Mouse (Mus musculus) midbrain, embryonic 15.5 days (tissue): ENCODE measurements around the gene Cpne5. TPM values are rescaled to one million over a fixed set of nuclear protein-coding genes. Genes with fewer than 3 reads are reported as not detected.
"Not testable (repeated sequence)": the region's sequence is repeated elsewhere in the genome, so short reads cannot be mapped to it uniquely, and the experiment has no call there.

Experiments
- ATAC-seq: fragments of 200-750 bp; cut with Nextera tagmentation; replicated peaks from 2 replicates; pipeline ENCODE4 v1.8.0; 2017; ENCODE audit warnings: moderate TSS enrichment
- H3K27ac ChIP-seq: fragments of 300-500 bp; sonication (generic); 2 replicates; pipeline ENCODE4 v1.5.1; 2015; ENCODE audit warnings: mild to moderate bottlenecking, inconsistent platforms
- H3K27me3 ChIP-seq: fragments of 300-500 bp; sonication (generic); replicated peaks from 2 replicates; pipeline ENCODE4 v1.6.1; 2015; ENCODE audit warnings: inconsistent platforms
- H3K36me3 ChIP-seq: fragments of 300-500 bp; sonication (generic); replicated peaks from 2 replicates; pipeline ENCODE4 v1.6.1; 2015; ENCODE audit warnings: inconsistent platforms
- H3K4me1 ChIP-seq: fragments of 300-500 bp; sonication (generic); 2 replicates; pipeline ENCODE4 v1.6.1; 2015; ENCODE audit warnings: inconsistent platforms
- H3K4me2 ChIP-seq: fragments of 300-500 bp; sonication (generic); 2 replicates; pipeline ENCODE4 v1.6.1; 2015; ENCODE audit warnings: inconsistent platforms, mild to moderate bottlenecking, moderate library complexity
- H3K4me3 ChIP-seq: fragments of 300-500 bp; sonication (generic); 2 replicates; pipeline ENCODE4 v1.5.1; 2015; ENCODE audit warnings: mild to moderate bottlenecking, inconsistent platforms
- H3K9ac ChIP-seq: fragments of 300-500 bp; sonication (generic); 2 replicates; pipeline ENCODE4 v1.6.1; 2015; ENCODE audit warnings: mild to moderate bottlenecking, inconsistent platforms
- H3K9me3 ChIP-seq: fragments of 300-500 bp; sonication (generic); 2 replicates; pipeline ENCODE4 v1.6.1; 2016; ENCODE audit warnings: inconsistent platforms
- WGBS: fragments of 180-500 bp; shearing (Covaris S2); methylation state at CpG from one replicate; pipeline ENCODE4 v1.1.7; 2015; ENCODE audit warnings: mixed read lengths; 5-methylcytosine and 5-hydroxymethylcytosine counted together
- polyA plus RNA-seq: library from polyadenylated mRNA; unstranded; fragments of >200 nt; fragmentation: Nextera tagmentation; extraction: Ambion mirVana; gene quantifications from 2 replicates; pipeline ENCODE4 v1.2.1, GENCODE M21; 2015

Cpne5 gene
- polyA plus RNA-seq, 1 experiment from 2014 or later, result 41.3 TPM

DNA sequence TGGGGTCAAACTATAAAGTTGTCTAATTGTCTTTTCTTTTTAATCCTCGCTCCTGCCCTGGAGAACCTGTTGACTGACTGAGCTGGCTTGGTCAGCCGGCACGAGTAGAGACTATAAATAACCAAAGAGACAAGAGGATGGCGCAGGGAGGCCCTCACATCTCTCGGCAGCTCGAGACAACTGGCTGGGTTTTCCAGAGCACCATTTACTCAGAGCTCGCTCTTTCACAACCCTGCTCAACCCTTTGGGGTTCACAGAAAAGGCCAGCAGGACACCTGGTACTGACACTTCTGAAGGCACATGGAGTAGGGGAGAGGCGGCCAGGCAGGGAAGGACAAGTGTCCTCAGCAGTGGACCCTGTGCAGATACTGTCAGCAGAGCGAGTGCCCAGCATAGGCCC lies 15.7 kb upstream of the Cpne5 start:
- Histone ChIP-seq H3K4me1 (peaks cover 15% of the 10 kb centered on the region), H3K9me3 (no peaks in the 10 kb centered on the region), H3K4me2 (no peak overlapping the region), H3K27me3 (no peaks in the 10 kb centered on the region), H3K36me3 (peaks cover 9% of the 10 kb centered on the region; the same call in 1 of the 2 replicates), H3K27ac (no peak overlapping the region), H3K4me3 (no peak overlapping the region), H3K9ac (no peak overlapping the region)
- 86% methylated on average over 9 of the region's 9 CpGs for WGBS
- ATAC-seq, result no peak

- Histone ChIP-seq H3K36me3 (peaks cover 9% of the 10 kb centered on the region; the same call in 1 of the 2 replicates), H3K27me3 (no peaks in the 10 kb centered on the region), H3K4me3 (no peak overlapping the region), H3K4me2 (no peak overlapping the region), H3K4me1 (peaks cover 15% of the 10 kb centered on the region), H3K9me3 (no peaks in the 10 kb centered on the region), H3K9ac (no peak overlapping the region), H3K27ac (no peak overlapping the region)
- 91% methylated on average over 2 of the region's 2 CpGs for WGBS
- no peak for ATAC-seq
These were observed 15.3 kb upstream of the Cpne5 start for GRCm38 (mm10) chr17:29253236-29253635.

DNA sequence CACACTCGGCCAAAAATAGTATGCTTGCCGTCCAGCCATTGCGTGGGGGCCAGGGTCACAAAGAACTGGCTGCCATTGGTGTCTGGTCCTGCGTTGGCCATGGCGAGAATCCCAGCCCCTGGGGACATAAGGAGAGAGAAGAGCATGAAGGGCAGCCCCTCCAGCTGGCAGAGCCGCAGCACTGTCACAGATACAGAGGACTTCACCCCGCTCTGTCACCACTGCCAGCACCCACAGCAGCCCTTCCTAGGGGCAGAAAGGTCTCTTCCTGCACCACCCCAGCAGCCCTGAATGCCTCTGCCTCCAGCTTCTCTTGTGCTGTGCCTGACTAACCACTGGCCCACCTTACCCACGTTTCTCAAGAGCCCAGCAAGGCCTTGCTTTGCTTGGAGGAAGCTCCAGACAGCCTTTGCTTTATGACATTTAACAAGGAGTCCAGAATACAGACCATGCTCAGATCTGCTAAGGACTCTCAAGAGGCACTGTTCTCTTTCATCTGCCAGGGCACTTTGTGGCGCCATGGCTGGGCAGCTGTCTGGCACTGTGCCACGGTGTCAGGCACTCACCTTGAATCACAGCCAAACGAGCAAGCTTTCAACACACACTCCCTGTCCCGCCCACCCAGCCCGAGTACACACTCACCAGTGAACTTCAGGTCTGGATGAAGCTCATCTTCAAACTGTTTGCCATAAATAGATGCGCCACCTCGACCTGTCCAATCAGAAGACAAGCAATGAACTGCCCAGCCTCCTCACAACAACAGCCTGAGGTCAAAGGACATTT lies 13.8 kb upstream of the Cpne5 start:
- Histone ChIP-seq H3K27ac (no peak overlapping the region), H3K9me3 (no peaks in the 10 kb centered on the region), H3K4me2 (no peak overlapping the region), H3K4me3 (no peak overlapping the region), H3K4me1 (peaks cover 15% of the 10 kb centered on the region), H3K27me3 (no peaks in the 10 kb centered on the region), H3K9ac (no peak overlapping the region), H3K36me3 (peaks cover 9% of the 10 kb centered on the region; the same call in 1 of the 2 replicates)
- ATAC-seq, result no peak; the same call in 1 of the 2 replicates
- 76% methylated on average over 15 of the region's 15 CpGs for WGBS

DNA sequence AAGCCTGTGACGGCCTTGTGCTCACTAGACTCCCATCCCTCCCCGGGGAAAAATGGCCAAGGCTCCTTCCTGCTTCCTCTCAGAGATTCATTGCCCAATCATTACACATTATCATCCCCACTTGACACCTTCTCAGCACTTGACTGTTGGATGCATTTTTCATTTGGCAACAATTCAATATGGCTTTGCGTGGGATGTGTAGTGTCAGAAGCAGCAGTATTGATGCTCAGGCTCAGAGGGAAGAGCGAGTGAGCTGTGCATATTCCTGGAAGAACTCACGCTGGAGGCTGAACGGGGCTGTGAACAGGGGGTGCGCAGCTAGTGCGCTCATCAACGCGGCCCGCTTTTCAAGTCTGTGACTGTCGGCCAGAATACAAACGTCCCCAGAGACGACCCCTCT lies 13.0 kb upstream of the Cpne5 start:
- H3K27me3 ChIP-seq, ATAC-seq, H3K9ac ChIP-seq, H3K9me3 ChIP-seq, H3K36me3 ChIP-seq, H3K27ac ChIP-seq, H3K4me3 ChIP-seq, H3K4me2 ChIP-seq: not testable (repeated sequence)
- 86% methylated on average over 14 of the region's 14 CpGs for WGBS
- H3K4me1 ChIP-seq, result peaks cover 20% of the 10 kb centered on the region

- WGBS, result 62% methylated on average over 9 of the region's 9 CpGs
- Histone ChIP-seq H3K36me3 (peaks cover 9% of the 10 kb centered on the region; the same call in 1 of the 2 replicates), H3K4me2 (no peak overlapping the region)
These were observed 11.5 kb upstream of the Cpne5 start for GRCm38 (mm10) chr17:29249512-29249911.

GRCm38 (mm10) chr17:29247881-29248280 lies 9.9 kb upstream of the Cpne5 start:
- H3K4me2 ChIP-seq, result no peak overlapping the region
- H3K9me3 ChIP-seq, result no peaks in the 10 kb centered on the region
- H3K36me3 ChIP-seq, result peaks cover 9% of the 10 kb centered on the region; the same call in 1 of the 2 replicates
- no peaks in the 10 kb centered on the region for H3K27me3 ChIP-seq
- 81% methylated on average over 13 of the region's 13 CpGs for WGBS
- peaks cover 48% of the 10 kb centered on the region for H3K4me1 ChIP-seq
- H3K27ac ChIP-seq, result no peak overlapping the region
- ATAC-seq, result no peak
- no peak overlapping the region for H3K4me3 ChIP-seq
- no peak overlapping the region for H3K9ac ChIP-seq

More at GRCm38 (mm10) chr17:29249512-29249911, 11.5 kb upstream of the Cpne5 start:
- H3K9ac ChIP-seq, result no peak overlapping the region
- H3K4me1 ChIP-seq, result peaks cover 35% of the 10 kb centered on the region
- no peak overlapping the region for H3K27ac ChIP-seq
- H3K9me3 ChIP-seq, result no peaks in the 10 kb centered on the region
- H3K27me3 ChIP-seq, result no peaks in the 10 kb centered on the region
- no peak for ATAC-seq
- H3K4me3 ChIP-seq, result no peak overlapping the region

DNA sequence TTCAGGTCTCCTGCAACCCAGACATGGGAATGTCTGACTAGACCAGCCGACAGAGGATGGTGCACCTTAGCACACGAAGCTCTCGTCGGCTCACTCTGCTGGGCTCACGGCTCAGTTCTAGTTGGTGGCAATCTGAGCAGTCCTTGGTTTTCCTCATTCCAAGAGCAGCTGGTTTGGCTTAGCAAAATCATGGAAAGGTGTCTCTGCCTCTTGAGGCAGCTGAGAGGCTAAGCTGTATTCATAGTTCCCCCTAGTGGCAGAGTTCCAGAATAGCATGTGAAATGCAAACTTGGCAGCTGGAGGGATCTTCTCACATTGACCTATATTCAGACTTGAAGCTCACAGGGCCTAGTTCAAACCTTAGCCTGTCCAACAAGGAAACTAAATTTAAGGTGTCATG lies 8.6 kb upstream of the Cpne5 start:
- no peak overlapping the region for H3K4me2 ChIP-seq
- H3K27ac ChIP-seq, result 0 out of 2 replicates have a peak overlapping the region, but pooled peaks have one; percentile 9
- H3K27me3 ChIP-seq, result no peaks in the 10 kb centered on the region
- peak; percentile 31; the same call in 1 of the 2 replicates for ATAC-seq
- 19% methylated on average over 5 of the region's 5 CpGs for WGBS
- peaks cover 8% of the 10 kb centered on the region; the same call in 1 of the 2 replicates for H3K36me3 ChIP-seq
- no peak overlapping the region for H3K9ac ChIP-seq
- H3K4me3 ChIP-seq, result no peak overlapping the region
- peaks cover 42% of the 10 kb centered on the region for H3K4me1 ChIP-seq
- no peaks in the 10 kb centered on the region for H3K9me3 ChIP-seq

- ATAC-seq, result peak; percentile 48; the same call in 1 of the 2 replicates
- Histone ChIP-seq H3K27ac (peak overlapping the region; percentile 47), H3K27me3 (no peaks in the 10 kb centered on the region), H3K9ac (no peak overlapping the region), H3K36me3 (peaks cover 5% of the 10 kb centered on the region; the same call in 1 of the 2 replicates), H3K4me2 (no peak overlapping the region), H3K4me1 (peaks cover 36% of the 10 kb centered on the region), H3K9me3 (no peaks in the 10 kb centered on the region), H3K4me3 (no peak overlapping the region)
- WGBS, result 35% methylated on average over 7 of the region's 7 CpGs
These were observed 7.8 kb upstream of the Cpne5 start for GRCm38 (mm10) chr17:29245725-29246124.

DNA sequence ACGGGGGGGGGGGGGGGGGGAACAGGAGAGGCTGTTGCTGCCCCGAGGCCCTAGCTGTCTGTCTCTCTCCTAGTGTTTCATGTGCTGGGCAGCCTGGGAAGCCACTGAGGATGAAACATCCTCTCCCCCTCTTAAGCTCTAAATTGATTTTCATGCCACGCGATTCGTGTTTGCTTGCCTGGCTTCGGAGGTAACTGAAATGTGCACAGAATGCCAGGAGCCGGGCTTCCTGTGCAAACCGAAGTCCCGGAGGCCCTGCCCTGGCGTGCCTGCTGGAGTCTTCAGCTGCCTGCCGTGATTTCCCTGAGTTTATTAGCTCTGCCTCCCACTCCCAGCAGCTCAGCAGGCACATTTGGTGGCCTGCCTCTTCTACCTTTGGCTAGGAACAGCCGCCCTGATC lies 6.9 kb upstream of the Cpne5 start:
- H3K4me1 ChIP-seq, result peaks cover 36% of the 10 kb centered on the region
- H3K9ac ChIP-seq, result no peak overlapping the region
- H3K27me3 ChIP-seq, result 0 out of 2 replicates have a peak, but pooled peaks cover 3% of the 10 kb centered on the region
- H3K27ac ChIP-seq, result peak overlapping the region; percentile 47
- no peak overlapping the region for H3K4me3 ChIP-seq
- no peak overlapping the region for H3K4me2 ChIP-seq
- no peaks in the 10 kb centered on the region; the same call in 1 of the 2 replicates for H3K36me3 ChIP-seq
- 0 out of 2 replicates have a peak, but pooled peaks have one; percentile 13 for ATAC-seq
- 13% methylated on average over 12 of the region's 12 CpGs for WGBS
- H3K9me3 ChIP-seq, result no peaks in the 10 kb centered on the region

GRCm38 (mm10) chr17:29238421-29238945 lies 516 bp upstream of the Cpne5 start:
- peaks cover 10% of the 10 kb centered on the region; the same call in 1 of the 2 replicates for H3K27me3 ChIP-seq

GRCm38 (mm10) chr17:29237267-29237771 lies 648 bp downstream of the Cpne5 start:
- Histone ChIP-seq H3K27ac (0 out of 2 replicates have a peak overlapping the region, but pooled peaks have one; percentile 49), H3K4me1 (peaks cover 32% of the 10 kb centered on the region), H3K27me3 (peaks cover 10% of the 10 kb centered on the region; the same call in 1 of the 2 replicates), H3K4me2 (peak overlapping the region; percentile 99), H3K36me3 (no peaks in the 10 kb centered on the region), H3K4me3 (peak overlapping the region; percentile 73), H3K9me3 (no peaks in the 10 kb centered on the region), H3K9ac (peak overlapping the region; percentile 62)
- no peak for ATAC-seq
- WGBS, result 1% methylated on average over 32 of the region's 32 CpGs

More at GRCm38 (mm10) chr17:29238421-29238945, 516 bp upstream of the Cpne5 start:
- ATAC-seq, result peak; percentile 21; the same call in 1 of the 2 replicates
- peak overlapping the region; percentile 62 for H3K9ac ChIP-seq
- H3K4me3 ChIP-seq, result peak overlapping the region; percentile 73
- WGBS, result 2% methylated on average over 23 of the region's 23 CpGs
- no peaks in the 10 kb centered on the region for H3K36me3 ChIP-seq
- H3K27ac ChIP-seq, result peak overlapping the region; percentile 49; the same call in 1 of the 2 replicates
- peak overlapping the region; percentile 99 for H3K4me2 ChIP-seq
- peaks cover 39% of the 10 kb centered on the region for H3K4me1 ChIP-seq
- H3K9me3 ChIP-seq, result no peaks in the 10 kb centered on the region

- 71% methylated on average over 7 of the region's 7 CpGs for WGBS
- Histone ChIP-seq H3K4me1 (peaks cover 32% of the 10 kb centered on the region), H3K4me2 (peak overlapping the region; percentile 99), H3K4me3 (peak overlapping the region; percentile 73; the same call in 1 of the 2 replicates), H3K27me3 (peaks cover 10% of the 10 kb centered on the region; the same call in 1 of the 2 replicates), H3K9ac (no peak overlapping the region), H3K36me3 (no peaks in the 10 kb centered on the region), H3K27ac (no peak overlapping the region), H3K9me3 (no peaks in the 10 kb centered on the region)
- no peak for ATAC-seq
These were observed 1.9 kb downstream of the Cpne5 start for GRCm38 (mm10) chr17:29236111-29236510.
